Mouse (Mus musculus): ENCODE results near the gene Fads1. TPM values are rescaled to one million over a fixed set of nuclear protein-coding genes. Genes with fewer than 3 reads are reported as not detected.
"Not testable (repeated sequence)": the region's sequence is repeated elsewhere in the genome, so short reads cannot be mapped to it uniquely, and the experiment has no call there.

Gene Fads1
- polyA plus RNA-seq, 1 experiment from 2014 or later = 89.6 TPM

DNA sequence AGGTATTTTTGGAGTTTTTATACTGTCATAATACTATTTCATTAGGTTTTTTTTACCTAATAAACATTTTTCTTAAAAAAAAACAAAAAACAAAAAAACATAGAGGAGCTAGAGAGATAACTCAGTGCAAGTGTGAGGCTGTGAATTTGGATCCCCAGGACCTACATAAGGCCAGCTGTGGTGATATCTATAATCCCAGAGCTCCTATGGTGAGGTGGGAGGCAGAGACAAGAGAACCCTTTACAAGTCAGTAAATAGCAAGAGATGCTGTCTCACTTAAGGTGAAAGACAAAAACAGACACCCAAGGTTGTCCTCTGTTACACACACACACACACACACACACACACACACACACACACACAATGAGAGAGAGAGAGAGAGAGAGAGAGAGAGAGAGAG, 13.5 kb upstream of the Fads1 start:
- Histone ChIP-seq H3K27ac (no peak overlapping the region), H3K36me3 (no peaks in the 10 kb centered on the region)

DNA sequence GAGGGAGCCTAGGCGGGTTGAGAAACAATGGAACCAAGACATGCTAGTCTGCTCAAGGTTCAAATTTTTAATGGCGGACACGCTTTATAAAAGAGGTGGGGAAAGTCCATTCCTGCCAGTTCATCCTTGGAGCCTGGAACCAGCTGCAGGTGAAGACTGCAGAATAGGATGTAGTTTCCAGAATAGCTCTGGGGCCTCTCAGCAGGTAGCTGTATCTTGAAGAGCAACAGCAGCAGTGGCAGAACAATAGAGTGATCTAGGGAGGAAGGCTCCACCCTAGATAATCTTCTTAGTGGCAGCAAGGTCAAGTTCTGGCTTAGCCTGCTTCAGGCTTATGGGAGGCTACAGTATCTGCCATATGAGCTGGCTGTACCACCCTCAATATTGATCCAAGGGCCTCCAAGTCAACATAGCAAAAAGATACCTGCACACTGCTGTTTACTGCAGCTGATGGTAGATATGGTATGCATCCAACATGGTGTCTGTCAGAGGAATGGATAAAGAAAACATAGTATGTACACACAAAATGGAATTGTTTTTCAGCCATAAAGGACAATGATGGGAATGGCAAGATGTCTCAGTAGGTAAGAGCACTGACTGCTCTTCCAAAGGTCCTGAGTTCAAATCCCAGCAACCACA, 12.9 kb upstream of the Fads1 start:
- H3K9me3 ChIP-seq; H3K36me3 ChIP-seq; H3K27ac ChIP-seq; H3K4me1 ChIP-seq; H3K4me3 ChIP-seq; H3K27me3 ChIP-seq (ENCODE audit: insufficient read depth, poor library complexity, severe bottlenecking): not testable (repeated sequence)
- peak; percentile 73 for DNase-seq (ENCODE audit: low spot score)
- WGBS = 65% methylated on average over 3 of the region's 3 CpGs

More for the DNA sequence above, 13.5 kb upstream of the Fads1 start:
- Histone ChIP-seq H3K4me3 (no peak overlapping the region), H3K27me3 (ENCODE audit: insufficient read depth, poor library complexity, severe bottlenecking) (no peaks in the 10 kb centered on the region), H3K4me1 (peaks cover 3% of the 10 kb centered on the region; the same call in 1 of the 2 replicates), H3K9me3 (no peaks in the 10 kb centered on the region)
- DNase-seq (ENCODE audit: low spot score) = peak; percentile 76

DNA sequence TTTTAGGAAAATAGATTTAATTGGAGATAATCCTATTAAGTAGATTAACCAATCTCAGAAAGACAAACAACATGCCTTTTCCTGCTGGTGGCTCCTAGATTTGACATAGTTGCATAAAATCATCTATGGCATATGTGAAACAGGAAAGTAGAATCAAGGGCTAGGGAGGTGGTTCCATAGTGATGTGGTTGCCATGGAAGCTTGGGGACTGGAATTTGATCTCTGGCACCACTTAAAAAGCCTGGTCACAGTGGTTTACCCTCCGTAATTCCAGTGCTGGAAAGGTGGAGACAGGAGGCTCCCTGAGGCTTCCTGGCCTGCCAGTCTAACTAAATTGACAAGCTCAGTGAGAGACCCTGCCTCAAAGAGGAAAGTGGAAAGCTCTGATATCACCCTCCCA, 12.2 kb upstream of the Fads1 start:
- H3K9me3 ChIP-seq = no peaks in the 10 kb centered on the region
- H3K27ac ChIP-seq = peak overlapping the region; percentile 44; the same call in 1 of the 2 replicates
- peaks cover 3% of the 10 kb centered on the region; the same call in 1 of the 2 replicates for H3K4me1 ChIP-seq
- 63% methylated on average over 1 of the region's 1 CpGs for WGBS
- H3K27me3 ChIP-seq (ENCODE audit: insufficient read depth, poor library complexity, severe bottlenecking) = no peaks in the 10 kb centered on the region
- no peaks in the 10 kb centered on the region for H3K36me3 ChIP-seq
- DNase-seq (ENCODE audit: low spot score) = no peak
- H3K4me3 ChIP-seq = no peak overlapping the region

DNA sequence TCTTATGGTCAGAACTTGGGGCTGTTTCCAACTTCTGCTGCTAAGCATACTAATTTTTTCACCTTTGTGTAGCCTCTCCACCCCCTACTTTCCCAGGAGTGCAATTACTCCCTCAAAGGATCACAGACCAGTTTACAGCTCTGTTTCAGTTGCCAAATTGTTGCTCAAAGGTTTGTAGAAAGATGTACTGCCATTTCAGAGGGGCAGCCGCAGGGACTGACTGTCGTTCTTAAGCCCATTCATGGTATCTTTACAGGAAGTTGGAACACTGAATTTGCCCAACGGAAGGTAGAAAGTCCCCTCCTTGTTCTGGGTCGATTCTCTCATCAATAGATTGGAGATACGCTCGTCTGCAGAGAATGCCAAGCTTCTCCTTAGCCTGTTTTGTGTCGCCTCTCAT, 11.3 kb upstream of the Fads1 start:
- peak overlapping the region; percentile 13; the same call in 1 of the 2 replicates for H3K27ac ChIP-seq
- 78% methylated on average over 7 of the region's 7 CpGs for WGBS
- no peak for DNase-seq (ENCODE audit: low spot score)

DNA sequence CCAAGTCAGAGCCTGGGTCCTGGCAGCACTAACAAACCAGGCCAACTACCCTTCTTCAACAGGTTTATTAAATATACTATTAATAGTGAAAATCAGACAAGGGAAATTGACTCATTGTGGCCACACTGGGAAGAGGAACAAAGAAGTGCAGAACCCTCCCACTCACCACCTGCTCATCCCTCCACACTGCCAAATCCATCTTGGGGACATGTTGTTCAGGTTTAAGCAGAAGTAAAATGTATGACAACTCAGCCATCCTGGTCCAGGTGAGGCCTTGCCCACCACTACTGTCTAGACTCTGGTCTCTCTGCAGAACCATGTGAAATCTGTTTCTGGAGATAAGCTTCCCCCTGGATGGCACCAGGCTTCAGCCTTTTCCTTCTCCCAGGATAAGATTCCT, 10.8 kb upstream of the Fads1 start:
- H3K9me3 ChIP-seq = no peaks in the 10 kb centered on the region
- H3K27me3 ChIP-seq (ENCODE audit: insufficient read depth, poor library complexity, severe bottlenecking) = no peaks in the 10 kb centered on the region
- H3K4me1 ChIP-seq = peaks cover 5% of the 10 kb centered on the region
- peak; percentile 75 for DNase-seq (ENCODE audit: low spot score)
- no peaks in the 10 kb centered on the region for H3K36me3 ChIP-seq
- H3K27ac ChIP-seq = peak overlapping the region; percentile 17; the same call in 1 of the 2 replicates
- no peak overlapping the region for H3K4me3 ChIP-seq

More for the DNA sequence above, 11.3 kb upstream of the Fads1 start:
- H3K36me3 ChIP-seq = no peaks in the 10 kb centered on the region
- H3K4me3 ChIP-seq = no peak overlapping the region
- peaks cover 3% of the 10 kb centered on the region; the same call in 1 of the 2 replicates for H3K4me1 ChIP-seq
- H3K9me3 ChIP-seq = no peaks in the 10 kb centered on the region
- H3K27me3 ChIP-seq (ENCODE audit: insufficient read depth, poor library complexity, severe bottlenecking) = no peaks in the 10 kb centered on the region

DNA sequence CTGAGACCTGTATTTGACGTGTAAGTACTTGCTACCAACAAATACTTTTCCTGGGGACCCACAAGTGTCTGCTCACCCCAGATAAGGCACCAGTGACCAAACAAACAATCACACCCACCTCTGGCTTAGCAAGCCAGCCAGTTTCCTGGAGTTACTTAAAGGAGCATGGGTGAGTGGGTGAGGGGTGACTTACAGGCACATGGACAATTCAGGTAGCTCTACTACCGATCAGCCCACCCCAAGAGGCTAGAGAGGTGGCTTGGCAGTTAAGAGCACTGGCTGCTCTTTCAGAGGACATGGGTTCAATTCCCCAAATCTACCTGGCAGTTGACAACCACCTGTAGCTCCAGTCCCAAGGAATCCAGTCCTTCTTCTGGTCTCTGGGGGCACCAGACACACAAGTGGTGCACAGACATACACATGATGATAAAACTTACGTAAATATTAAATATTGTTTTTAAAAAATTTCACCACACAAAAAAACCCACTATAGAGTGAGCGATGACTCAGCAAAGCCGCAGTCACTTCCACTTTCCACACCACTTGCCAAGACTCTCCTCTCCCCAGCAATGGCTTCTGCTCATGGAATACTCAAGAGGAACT, 9.5 kb upstream of the Fads1 start:
- no peaks in the 10 kb centered on the region for H3K27me3 ChIP-seq (ENCODE audit: insufficient read depth, poor library complexity, severe bottlenecking)
- H3K36me3 ChIP-seq = no peaks in the 10 kb centered on the region
- 0 out of 2 replicates have a peak, but pooled peaks cover under 1% of the 10 kb centered on the region for H3K9me3 ChIP-seq
- H3K4me3 ChIP-seq = no peak overlapping the region
- 75% methylated on average over 5 of the region's 5 CpGs for WGBS
- peak; percentile 91 for DNase-seq (ENCODE audit: low spot score)
- peaks cover 7% of the 10 kb centered on the region for H3K4me1 ChIP-seq
- peak overlapping the region; percentile 76; the same call in 1 of the 2 replicates for H3K27ac ChIP-seq

DNA sequence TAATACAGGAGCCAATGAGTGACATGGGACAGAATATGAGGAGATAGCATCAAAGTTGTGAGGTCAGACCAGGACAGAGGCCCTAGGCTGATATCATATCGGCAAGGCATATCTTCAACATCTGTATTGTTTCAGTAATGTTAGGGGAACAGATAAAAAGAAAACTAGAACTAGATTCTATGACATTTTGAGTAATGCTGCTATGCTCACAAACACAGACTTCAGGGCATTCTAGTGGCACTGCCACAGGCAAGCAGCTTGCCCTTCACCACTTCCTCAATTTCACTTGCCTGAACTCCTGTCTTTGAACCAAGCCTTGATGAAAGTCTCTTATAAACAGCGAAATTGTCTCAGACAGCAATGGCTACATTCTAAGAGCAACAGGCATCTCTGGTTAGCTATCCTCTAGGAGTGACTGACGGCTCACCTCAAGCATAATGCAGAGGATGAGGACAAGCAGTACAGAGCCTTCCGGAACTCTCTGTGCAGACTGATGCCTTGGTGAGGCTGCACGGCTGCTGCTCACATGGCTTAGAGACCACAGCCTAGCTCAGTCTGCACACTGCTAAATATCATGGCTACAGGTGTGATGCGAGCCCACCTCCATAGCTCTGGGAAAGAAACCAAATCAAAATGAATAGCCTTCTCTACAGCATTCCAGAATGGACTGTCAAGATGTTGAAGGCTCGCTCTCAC, 8.7 kb upstream of the Fads1 start:
- 0 out of 2 replicates have a peak, but pooled peaks cover 4% of the 10 kb centered on the region for H3K9me3 ChIP-seq
- no peaks in the 10 kb centered on the region for H3K27me3 ChIP-seq (ENCODE audit: insufficient read depth, poor library complexity, severe bottlenecking)
- no peak overlapping the region; the same call in 1 of the 2 replicates for H3K27ac ChIP-seq
- peaks cover 7% of the 10 kb centered on the region for H3K4me1 ChIP-seq
- H3K4me3 ChIP-seq = no peak overlapping the region
- WGBS = 86% methylated on average over 7 of the region's 7 CpGs
- DNase-seq (ENCODE audit: low spot score) = peak; percentile 60
- no peaks in the 10 kb centered on the region for H3K36me3 ChIP-seq

DNA sequence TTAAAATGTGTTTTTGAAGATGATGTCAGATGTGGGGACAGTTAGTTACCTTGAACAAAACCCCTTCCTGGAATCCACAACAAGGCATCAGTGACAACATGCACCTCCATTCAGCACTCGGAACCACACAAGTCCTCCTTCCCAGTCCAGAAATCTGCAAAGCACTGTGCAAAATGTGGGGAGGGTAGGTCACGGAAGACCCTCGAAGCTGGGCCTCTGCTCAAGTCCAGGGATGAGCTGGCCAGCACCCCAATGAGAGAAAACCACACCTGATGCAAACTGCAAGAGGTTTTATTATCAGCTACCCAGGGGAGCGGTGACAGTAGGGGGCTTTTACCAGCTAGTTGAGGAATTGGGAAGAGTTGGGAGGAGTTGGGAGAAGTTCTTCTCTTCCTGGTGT, 7.7 kb upstream of the Fads1 start:
- Histone ChIP-seq H3K27me3 (ENCODE audit: insufficient read depth, poor library complexity, severe bottlenecking) (no peaks in the 10 kb centered on the region), H3K4me1 (peaks cover 7% of the 10 kb centered on the region), H3K27ac (no peak overlapping the region), H3K36me3 (no peaks in the 10 kb centered on the region), H3K9me3 (0 out of 2 replicates have a peak, but pooled peaks cover 4% of the 10 kb centered on the region), H3K4me3 (no peak overlapping the region)
- WGBS = 48% methylated on average over 4 of the region's 4 CpGs
- DNase-seq (ENCODE audit: low spot score) = peak; percentile 69

DNA sequence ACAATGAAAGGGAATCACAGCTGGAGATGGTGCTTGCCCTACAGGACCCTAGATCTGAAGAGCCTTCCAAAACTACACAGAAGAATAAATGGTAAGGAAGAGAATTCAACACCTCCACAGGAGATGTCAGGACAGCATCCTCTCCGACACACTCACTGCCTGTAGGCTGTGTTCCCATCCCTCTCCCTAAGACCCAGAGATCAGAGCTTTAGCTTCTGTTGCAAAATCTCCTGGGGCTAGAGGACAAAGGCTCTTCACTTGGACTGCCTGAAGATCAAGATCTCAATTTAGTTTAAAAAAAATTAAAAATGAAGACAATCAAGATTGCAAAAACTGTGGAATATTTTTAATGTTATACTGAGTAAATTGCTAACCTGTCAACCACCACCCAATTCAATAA, 6.2 kb upstream of the Fads1 start:
- 77% methylated on average over 1 of the region's 1 CpGs for WGBS

DNA sequence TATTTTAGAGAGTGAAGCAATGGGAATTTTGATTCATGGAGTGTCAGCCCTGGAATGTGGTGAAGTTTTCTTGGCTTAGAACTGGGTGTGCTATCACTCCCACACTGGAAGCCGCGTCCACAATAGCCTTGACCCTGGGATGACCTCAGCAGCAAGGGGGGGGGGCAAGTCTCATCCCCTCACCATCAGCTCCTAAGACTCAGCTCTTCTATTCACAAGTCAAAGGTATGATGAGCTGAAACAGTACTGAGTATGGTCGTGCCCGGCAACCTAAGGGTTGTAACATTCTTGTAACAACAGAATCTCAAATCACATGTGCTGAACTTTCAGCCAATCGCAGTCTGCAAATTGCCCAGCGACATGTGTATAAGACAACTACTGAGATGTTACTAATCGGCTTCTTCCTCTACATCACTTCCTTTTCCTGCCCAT, 5.7 kb upstream of the Fads1 start:
- DNase-seq (ENCODE audit: low spot score) = peak; percentile 73
- Histone ChIP-seq H3K27ac (no peak overlapping the region), H3K27me3 (ENCODE audit: insufficient read depth, poor library complexity, severe bottlenecking) (no peaks in the 10 kb centered on the region), H3K36me3 (no peaks in the 10 kb centered on the region), H3K4me1 (peaks cover 7% of the 10 kb centered on the region), H3K9me3 (0 out of 2 replicates have a peak, but pooled peaks cover 4% of the 10 kb centered on the region), H3K4me3 (no peak overlapping the region)
- WGBS = 51% methylated on average over 7 of the region's 7 CpGs

More for the DNA sequence above, 6.2 kb upstream of the Fads1 start:
- 0 out of 2 replicates have a peak, but pooled peaks cover 4% of the 10 kb centered on the region for H3K9me3 ChIP-seq
- no peak overlapping the region for H3K27ac ChIP-seq
- H3K27me3 ChIP-seq (ENCODE audit: insufficient read depth, poor library complexity, severe bottlenecking) = no peaks in the 10 kb centered on the region
- H3K4me3 ChIP-seq = no peak overlapping the region
- DNase-seq (ENCODE audit: low spot score) = no peak
- H3K36me3 ChIP-seq = no peaks in the 10 kb centered on the region
- H3K4me1 ChIP-seq = peaks cover 7% of the 10 kb centered on the region

DNA sequence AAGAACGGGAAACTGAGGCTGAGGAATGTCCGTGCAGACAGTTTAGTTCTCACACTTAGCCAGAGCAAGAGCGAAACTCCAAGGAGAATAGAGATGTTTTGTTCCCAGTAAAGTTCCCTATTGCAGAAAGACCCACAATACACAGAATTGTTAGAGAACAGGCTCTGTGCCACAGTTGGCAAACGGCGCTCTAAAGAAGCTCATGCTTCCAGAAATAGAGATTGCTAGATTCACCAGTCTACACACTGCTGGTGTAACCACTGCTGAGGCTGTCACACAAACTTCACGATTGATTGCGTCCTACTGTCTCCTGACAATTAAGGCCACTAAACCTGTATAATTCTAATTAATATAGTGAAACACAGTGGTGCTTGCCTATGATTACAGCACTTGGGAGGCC, 1.5 kb upstream of the Fads1 start:
- 93% methylated on average over 7 of the region's 7 CpGs for WGBS
- 0 out of 2 replicates have a peak, but pooled peaks cover 4% of the 10 kb centered on the region for H3K9me3 ChIP-seq
- no peaks in the 10 kb centered on the region for H3K27me3 ChIP-seq (ENCODE audit: insufficient read depth, poor library complexity, severe bottlenecking)
- peaks cover 27% of the 10 kb centered on the region for H3K4me1 ChIP-seq
- no peak for DNase-seq (ENCODE audit: low spot score)
- no peak overlapping the region for H3K4me3 ChIP-seq
- no peak overlapping the region for H3K27ac ChIP-seq
- peaks cover 18% of the 10 kb centered on the region for H3K36me3 ChIP-seq

DNA sequence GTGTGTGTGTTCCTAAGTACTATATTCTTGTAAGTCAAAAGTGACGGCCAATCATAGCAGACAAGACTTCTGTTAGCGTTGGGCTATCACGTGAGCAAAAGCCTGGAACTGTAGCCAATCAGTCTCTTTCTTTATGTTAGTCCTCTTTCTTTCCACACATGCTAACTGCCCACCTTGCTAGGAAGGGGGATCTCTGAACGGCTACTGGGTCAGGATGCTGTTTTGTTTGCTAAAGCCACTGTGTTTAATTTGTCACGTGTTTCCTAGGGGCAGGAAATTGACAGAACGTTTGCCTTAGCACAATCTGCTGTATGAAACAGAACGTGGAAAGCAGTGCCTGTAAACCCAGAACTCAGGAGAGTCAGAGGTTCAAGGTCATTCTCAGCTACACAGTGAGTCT, 546 bp upstream of the Fads1 start:
- H3K27ac ChIP-seq = peak overlapping the region; percentile 95
- WGBS = 39% methylated on average over 7 of the region's 7 CpGs
- no peak for DNase-seq (ENCODE audit: low spot score)
- 0 out of 2 replicates have a peak, but pooled peaks cover 4% of the 10 kb centered on the region for H3K9me3 ChIP-seq
- H3K4me1 ChIP-seq = peaks cover 24% of the 10 kb centered on the region
- peak overlapping the region; percentile 82 for H3K4me3 ChIP-seq
- H3K27me3 ChIP-seq (ENCODE audit: insufficient read depth, poor library complexity, severe bottlenecking) = no peaks in the 10 kb centered on the region
- peaks cover 27% of the 10 kb centered on the region for H3K36me3 ChIP-seq
